Mouse (Mus musculus) megakaryocyte-erythroid progenitor cell, adult 5-6 weeks (primary cell): Measurements from ENCODE around the gene Txndc9. TPM values are rescaled to one million over a fixed set of nuclear protein-coding genes. Genes with fewer than 3 reads are reported as not detected.
"Not testable (repeated sequence)": the region's sequence is repeated elsewhere in the genome, so short reads cannot be mapped to it uniquely, and the experiment has no call there.

Experiments used
- ATAC-seq: replicated peaks from 2 replicates; pipeline ENCODE4 v1.8.0; 2016; ENCODE audit warnings: mild to moderate bottlenecking, inconsistent platforms; ENCODE audit not compliant: severe bottlenecking, poor library complexity, low FRiP score, low TSS enrichment
- total RNA-seq, 2 experiments: library from RNA; stranded (forward) in 1 of 2; stranded (reverse) in 1 of 2; fragments of 200-1000, 215-1000 nt in 1 of 2; fragments of >200 nt in 1 of 2; fragmentation: Nextera tagmentation in 1 of 2; gene quantifications; 2 replicates each; pipeline ENCODE4 v1.2.3; 2014 to 2017

The Txndc9 gene
- total RNA-seq, 2 experiments from 2014 or later = 46.7 to 57.8 TPM

DNA sequence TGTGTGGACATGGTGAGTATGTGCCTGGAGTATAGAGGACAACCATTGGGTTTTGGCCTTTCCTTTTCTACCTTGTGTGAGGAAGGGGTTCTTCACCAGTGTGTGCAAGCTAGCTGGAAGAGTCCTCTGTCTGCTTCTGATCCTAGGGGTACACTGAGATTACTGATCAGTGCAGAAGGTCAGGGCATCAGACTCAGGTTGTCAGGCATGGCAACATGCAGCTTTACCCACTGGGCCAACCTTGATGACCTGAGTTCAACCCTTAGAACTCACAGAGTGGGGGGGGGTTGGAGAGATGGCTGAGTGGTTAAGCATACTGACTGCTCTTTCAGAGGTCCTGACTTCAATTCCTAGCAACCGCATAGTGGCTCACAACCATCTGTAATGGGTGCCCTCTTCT lies 13.4 kb downstream of the Txndc9 start:
- ATAC-seq = no peak

DNA sequence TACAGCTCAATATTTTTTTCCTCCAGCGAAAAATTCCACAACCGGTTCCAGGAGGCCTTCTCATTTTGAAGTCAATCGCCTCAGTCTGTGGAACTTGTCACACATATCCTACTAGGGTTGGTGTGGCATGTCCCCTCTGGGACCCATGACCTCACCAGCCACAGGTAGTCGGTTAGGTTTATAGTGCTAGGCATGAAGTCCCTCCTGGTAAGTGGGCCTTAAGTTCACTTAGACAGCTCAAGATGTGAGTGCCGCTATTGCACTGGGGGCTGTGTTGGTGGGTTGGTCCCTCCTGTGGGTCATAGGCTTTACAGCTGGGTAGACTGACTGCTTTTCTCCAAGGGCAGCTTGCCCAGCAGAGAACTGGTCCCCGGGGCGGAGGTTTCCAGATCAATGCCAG lies 20.4 kb downstream of the Txndc9 start:
- ATAC-seq = no peak

- ATAC-seq = not testable (repeated sequence)
Observed at GRCm38 (mm10) chr1:37976666-37977065, 21.0 kb downstream of the Txndc9 start.

GRCm38 (mm10) chr1:37971520-37971919 lies 26.2 kb downstream of the Txndc9 start:
- ATAC-seq = no peak

DNA sequence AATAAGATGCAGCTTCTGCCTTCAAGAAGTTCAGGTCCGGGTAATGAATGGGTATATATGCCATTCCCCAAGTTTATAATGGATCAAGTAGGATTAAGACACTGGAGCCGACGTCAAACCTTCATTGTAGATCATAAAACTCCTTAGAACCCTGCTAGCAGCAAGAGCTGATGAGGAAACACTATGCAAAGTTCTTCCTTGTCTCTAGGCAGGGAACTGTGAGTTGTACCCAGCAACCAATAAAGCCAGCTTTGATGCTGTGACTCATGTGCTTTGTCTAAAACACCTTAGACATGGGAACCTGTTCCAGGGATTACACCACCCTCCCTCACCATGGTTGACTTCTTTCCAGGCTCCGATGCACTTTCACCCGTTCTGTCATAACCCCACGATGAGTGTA lies 28.9 kb downstream of the Txndc9 start:
- ATAC-seq = no peak

GRCm38 (mm10) chr1:37965571-37965970 lies 32.1 kb downstream of the Txndc9 start:
- no peak for ATAC-seq

DNA sequence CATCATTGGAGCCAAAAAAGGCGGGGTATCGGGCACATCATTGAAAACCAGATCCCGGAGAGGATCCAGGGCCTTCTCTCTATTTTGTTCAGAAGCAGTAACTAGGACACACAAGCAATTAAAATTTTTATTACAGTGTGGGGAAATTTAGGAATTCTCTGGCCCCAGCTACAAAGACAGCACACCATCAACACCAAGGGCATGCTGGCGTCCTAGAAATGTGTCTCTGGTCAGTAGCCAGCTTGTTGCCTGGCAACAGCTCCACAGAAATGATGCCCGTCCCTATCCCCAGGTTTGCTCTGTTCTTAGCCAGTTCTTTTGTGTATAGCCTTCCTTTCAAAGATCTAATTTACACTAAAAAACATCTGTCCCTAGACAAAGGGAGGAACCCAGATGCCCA lies 38.2 kb downstream of the Txndc9 start:
- no peak for ATAC-seq

GRCm38 (mm10) chr1:37958516-37958915 lies 39.2 kb downstream of the Txndc9 start:
- ATAC-seq = no peak

DNA sequence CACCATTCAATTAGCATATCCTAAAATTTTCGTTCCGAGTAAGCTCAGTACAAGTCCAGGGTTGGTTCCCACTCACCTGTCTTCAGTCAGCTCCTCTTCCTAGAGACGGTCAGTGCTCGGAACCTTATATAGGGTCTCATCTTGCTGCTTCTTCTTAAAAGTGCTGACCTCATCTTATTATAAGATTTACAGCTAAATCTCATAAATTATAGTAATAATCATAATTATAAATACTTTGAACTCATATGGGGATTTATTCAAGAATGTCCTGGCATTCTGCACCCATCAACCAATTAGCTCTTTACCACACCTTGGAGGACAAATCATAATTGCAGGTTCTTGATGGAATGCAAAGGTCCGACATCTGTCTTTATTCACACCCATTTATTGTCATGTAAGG lies 40.0 kb downstream of the Txndc9 start, which contains the start of gene Lyg1:
Gene Lyg1, minus strand, starts transcription at position 101 of the 400 bp plus-strand sequence.
- no peak for ATAC-seq

DNA sequence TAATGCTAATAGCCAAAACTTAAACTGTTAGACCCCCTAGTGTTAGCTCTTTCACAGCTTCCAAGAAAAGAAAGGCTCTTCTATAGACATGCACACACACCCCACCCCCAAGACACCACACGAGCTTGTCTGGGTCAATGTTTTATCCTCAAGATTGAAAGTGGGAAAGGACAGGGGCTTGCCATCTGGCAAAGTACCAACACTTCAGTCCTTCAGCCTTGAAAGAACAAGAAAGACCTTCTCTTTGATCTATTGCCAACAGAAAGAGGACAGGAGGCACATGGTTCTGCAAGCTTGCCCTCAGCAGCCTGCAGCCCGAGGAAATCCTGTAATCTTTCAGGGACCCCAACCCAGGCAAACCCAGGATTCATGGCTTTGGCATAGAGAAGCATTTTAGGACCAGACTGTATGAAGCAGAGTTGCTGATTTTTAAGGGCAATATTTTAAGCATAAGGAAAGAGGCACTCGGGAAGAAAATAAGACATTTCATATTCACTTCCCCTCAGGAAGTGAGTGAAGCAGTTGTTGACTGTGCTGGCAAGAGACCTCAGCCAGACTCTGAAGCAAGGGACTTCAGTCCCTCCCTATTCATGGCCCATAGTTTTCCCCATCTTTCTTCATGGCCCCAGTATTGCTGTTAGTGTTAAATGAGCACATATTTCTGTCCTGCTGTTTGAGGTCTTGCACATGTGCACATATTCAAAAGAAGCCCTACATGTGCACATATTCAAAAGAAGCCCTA lies 40.8 kb downstream of the Txndc9 start:
- no peak for ATAC-seq

DNA sequence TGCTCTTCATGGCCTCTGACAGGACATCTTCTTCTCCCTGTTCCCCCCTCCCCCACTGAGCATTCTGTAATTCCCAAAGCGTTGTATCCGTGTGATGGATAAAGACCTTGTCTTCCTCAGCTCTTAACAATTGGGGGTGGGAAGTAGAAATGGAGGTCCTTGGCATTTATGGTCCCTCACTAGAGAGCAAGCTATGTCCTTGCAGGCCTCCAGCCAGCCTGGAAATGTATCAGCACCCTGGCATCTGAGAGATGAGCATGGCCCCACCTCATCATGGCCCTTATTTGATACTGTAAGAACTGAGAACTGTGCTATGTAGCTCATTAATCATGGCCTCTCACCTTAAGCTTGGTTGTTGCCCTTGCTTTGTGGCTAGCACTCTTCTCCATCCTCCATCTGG lies 42.4 kb downstream of the Txndc9 start:
- ATAC-seq = no peak

DNA sequence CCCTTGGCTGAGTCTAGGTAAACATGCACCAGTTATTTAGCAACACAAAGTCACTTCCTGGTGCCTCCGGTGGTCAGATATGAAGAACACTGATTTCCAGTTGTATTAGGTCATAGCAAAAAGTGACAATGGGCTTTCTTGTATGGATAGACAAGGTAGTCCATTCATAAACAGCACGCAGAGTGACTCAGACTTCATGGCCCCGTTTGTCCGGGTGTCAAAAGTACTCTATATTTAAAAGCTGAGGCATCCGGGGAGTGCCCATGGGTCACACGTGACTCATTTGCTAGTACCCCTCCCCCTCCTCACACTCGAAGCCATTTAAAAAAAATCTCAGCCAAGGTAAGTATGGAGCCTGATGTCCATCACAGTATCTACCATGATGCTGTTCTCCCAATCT lies 42.9 kb downstream of the Txndc9 start:
- no peak for ATAC-seq

DNA sequence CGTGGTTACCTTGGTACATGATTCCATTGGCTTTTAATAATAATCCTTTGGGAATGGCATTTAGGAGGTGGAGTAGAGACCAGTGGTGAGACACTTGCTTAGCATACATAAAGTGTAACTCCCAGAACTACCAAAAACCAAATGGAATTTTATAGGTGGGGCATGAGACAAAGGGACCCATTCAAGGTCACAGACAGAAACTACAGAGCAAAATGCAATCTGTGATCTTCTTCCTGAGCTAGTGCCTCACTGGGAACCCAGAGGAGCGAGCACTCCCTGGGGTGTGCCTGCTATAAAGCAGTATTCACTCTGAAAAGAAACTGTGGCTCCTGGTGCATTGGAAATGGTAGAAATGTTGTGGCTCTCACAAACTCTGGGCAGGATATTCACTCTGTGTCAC lies 48.8 kb downstream of the Txndc9 start:
- ATAC-seq = no peak

Other genes starting within 250 kb of the Txndc9 start
- gene Tsga10, start 131.5 kb downstream of the Txndc9 start, total RNA-seq (2014; fragmentation: Nextera tagmentation) = 1.4 and 2.4 TPM in 2 replicates
- gene Tsga10, start 131.5 kb downstream of the Txndc9 start, total RNA-seq (2017) = 2.2 and 4.6 TPM in 2 replicates
- 6.3 and 13.1 TPM in 2 replicates for gene Lipt1, start 126.2 kb downstream of the Txndc9 start, total RNA-seq (2014; fragmentation: Nextera tagmentation)
- gene Lipt1, start 126.2 kb downstream of the Txndc9 start, total RNA-seq (2017) = 5.5 and 5.8 TPM in 2 replicates
- gene Mitd1, start 107.5 kb downstream of the Txndc9 start, total RNA-seq (2014; fragmentation: Nextera tagmentation) = 35.8 and 79.7 TPM in 2 replicates
- gene Mitd1, start 107.5 kb downstream of the Txndc9 start, total RNA-seq (2017) = 58.4 and 68.1 TPM in 2 replicates
- gene Mrpl30, start 107.4 kb downstream of the Txndc9 start, total RNA-seq (2014; fragmentation: Nextera tagmentation) = 306 and 339 TPM in 2 replicates
- 255 and 318 TPM in 2 replicates for gene Mrpl30, start 107.4 kb downstream of the Txndc9 start, total RNA-seq (2017)
- gene Lyg2, start 81.4 kb downstream of the Txndc9 start, total RNA-seq (2014; fragmentation: Nextera tagmentation) = not detected in 2 replicates
- gene Lyg2, start 81.4 kb downstream of the Txndc9 start, total RNA-seq (2017) = not detected in 2 replicates
- not detected in 2 replicates for gene Lyg1, start 40.1 kb downstream of the Txndc9 start, total RNA-seq (2014; fragmentation: Nextera tagmentation)
- not detected in 2 replicates for gene Lyg1, start 40.1 kb downstream of the Txndc9 start, total RNA-seq (2017)
- 70.2 and 75.0 TPM in 2 replicates for gene Eif5b, start 117 bp upstream of the Txndc9 start, total RNA-seq (2014; fragmentation: Nextera tagmentation)
- 40.3 and 66.8 TPM in 2 replicates for gene Eif5b, start 117 bp upstream of the Txndc9 start, total RNA-seq (2017)
- gene Rev1, start 131.9 kb upstream of the Txndc9 start, total RNA-seq (2014; fragmentation: Nextera tagmentation) = 41.9 and 45.0 TPM in 2 replicates
- gene Rev1, start 131.9 kb upstream of the Txndc9 start, total RNA-seq (2017) = 42.2 and 56.6 TPM in 2 replicates